Mouse (Mus musculus) stomach, embryonic 16.5 days (tissue): ENCODE measurements around the gene Rnf121. TPM values are rescaled to one million over a fixed set of nuclear protein-coding genes. Genes with fewer than 3 reads are reported as not detected.
"Not testable (repeated sequence)": the region's sequence is repeated elsewhere in the genome, so short reads cannot be mapped to it uniquely, and the experiment has no call there.

Experiments
- ATAC-seq: fragments of 200-750 bp; cut with Nextera tagmentation; 2 replicates; pipeline ENCODE4 v1.8.0; 2017; ENCODE audit warnings: moderate number of reproducible peaks, moderate TSS enrichment; ENCODE audit not compliant: insufficient read depth, low FRiP score
- H3K27ac ChIP-seq: fragments of 300-500 bp; sonication (generic); 2 replicates; pipeline ENCODE4 v1.5.1; 2014; ENCODE audit warnings: low read length
- H3K27me3 ChIP-seq: fragments of 300-500 bp; sonication (generic); 2 replicates; pipeline ENCODE4 v1.6.1; 2014; ENCODE audit warnings: low read length, control low read depth, mixed read lengths; ENCODE audit not compliant: control insufficient read depth, insufficient read depth
- H3K36me3 ChIP-seq: fragments of 300-500 bp; sonication (generic); 2 replicates; pipeline ENCODE4 v1.6.1; 2014; ENCODE audit warnings: low read length; ENCODE audit not compliant: control insufficient read depth, insufficient read depth
- H3K4me1 ChIP-seq: fragments of 300-500 bp; sonication (generic); 2 replicates; pipeline ENCODE4 v1.6.1; 2014; ENCODE audit warnings: low read length, control low read depth, mixed read lengths; ENCODE audit not compliant: control insufficient read depth, insufficient read depth
- H3K4me2 ChIP-seq: fragments of 300-500 bp; sonication (generic); 2 replicates; pipeline ENCODE4 v1.6.1; 2014; ENCODE audit warnings: low read depth, low read length, mixed read lengths
- H3K4me3 ChIP-seq: fragments of 300-500 bp; sonication (generic); replicated peaks from 2 replicates; pipeline ENCODE4 v1.5.1; 2014; ENCODE audit warnings: mild to moderate bottlenecking, low read length
- H3K9ac ChIP-seq: fragments of 300-500 bp; sonication (generic); 2 replicates; pipeline ENCODE4 v1.6.1; 2014; ENCODE audit warnings: low read length
- H3K9me3 ChIP-seq: fragments of 300-500 bp; sonication (generic); replicated peaks from 2 replicates; pipeline ENCODE4 v1.6.1; 2016; ENCODE audit warnings: low read length, control low read depth; ENCODE audit not compliant: control insufficient read depth
- WGBS: fragments of 180-500 bp; shearing (Covaris S2); extraction: QIAGEN DNeasy Blood & Tissue Kit; methylation state at CpG from one replicate; pipeline ENCODE4 v1.1.7; 2014; 5-methylcytosine and 5-hydroxymethylcytosine counted together
- polyA plus RNA-seq: library from polyadenylated mRNA; unstranded; fragments of >200 nt; fragmentation: Nextera tagmentation; extraction: Ambion mirVana; gene quantifications from 2 replicates; pipeline ENCODE4 v1.2.1, GENCODE M21; 2015

Gene Rnf121
- polyA plus RNA-seq, 1 experiment from 2014 or later, result 27.0 TPM

GRCm38 (mm10) chr7:102037318-102037717, 28.0 kb downstream of the Rnf121 start:
- 93% methylated on average over 3 of the region's 3 CpGs for WGBS
- Histone ChIP-seq H3K36me3 (peaks cover 22% of the 10 kb centered on the region), H3K4me2 (no peak overlapping the region), H3K4me3 (no peak overlapping the region), H3K27me3 (no peaks in the 10 kb centered on the region), H3K9me3 (no peaks in the 10 kb centered on the region), H3K27ac (no peak overlapping the region), H3K9ac (no peak overlapping the region), H3K4me1 (no peaks in the 10 kb centered on the region)
- no peak for ATAC-seq

GRCm38 (mm10) chr7:102035534-102035933, 29.7 kb downstream of the Rnf121 start:
- Histone ChIP-seq H3K27me3 (no peaks in the 10 kb centered on the region), H3K9ac (no peak overlapping the region), H3K9me3 (no peaks in the 10 kb centered on the region), H3K36me3 (peaks cover 27% of the 10 kb centered on the region), H3K4me2 (no peak overlapping the region), H3K4me3 (no peak overlapping the region), H3K27ac (no peak overlapping the region), H3K4me1 (no peaks in the 10 kb centered on the region)
- WGBS, result 73% methylated on average over 2 of the region's 2 CpGs
- ATAC-seq, result no peak

GRCm38 (mm10) chr7:102034904-102035303, 30.4 kb downstream of the Rnf121 start:
- ATAC-seq, result no peak
- H3K4me1 ChIP-seq, result no peaks in the 10 kb centered on the region
- no peaks in the 10 kb centered on the region for H3K27me3 ChIP-seq
- no peak overlapping the region for H3K27ac ChIP-seq
- WGBS, result 89% methylated on average over 1 of the region's 1 CpGs
- H3K36me3 ChIP-seq, result peaks cover 27% of the 10 kb centered on the region
- no peak overlapping the region for H3K4me2 ChIP-seq
- no peak overlapping the region for H3K9ac ChIP-seq
- H3K9me3 ChIP-seq, result no peaks in the 10 kb centered on the region
- no peak overlapping the region for H3K4me3 ChIP-seq

GRCm38 (mm10) chr7:102025187-102026119, 39.8 kb downstream of the Rnf121 start:
- Histone ChIP-seq H3K27me3 (no peaks in the 10 kb centered on the region), H3K9me3 (no peaks in the 10 kb centered on the region), H3K4me1 (no peaks in the 10 kb centered on the region), H3K36me3 (peaks cover 21% of the 10 kb centered on the region; the same call in 1 of the 2 replicates), H3K27ac (no peak overlapping the region), H3K4me3 (no peak overlapping the region), H3K9ac (no peak overlapping the region), H3K4me2 (no peak overlapping the region)
- no peak for ATAC-seq
- 86% methylated on average over 2 of the region's 2 CpGs for WGBS

DNA sequence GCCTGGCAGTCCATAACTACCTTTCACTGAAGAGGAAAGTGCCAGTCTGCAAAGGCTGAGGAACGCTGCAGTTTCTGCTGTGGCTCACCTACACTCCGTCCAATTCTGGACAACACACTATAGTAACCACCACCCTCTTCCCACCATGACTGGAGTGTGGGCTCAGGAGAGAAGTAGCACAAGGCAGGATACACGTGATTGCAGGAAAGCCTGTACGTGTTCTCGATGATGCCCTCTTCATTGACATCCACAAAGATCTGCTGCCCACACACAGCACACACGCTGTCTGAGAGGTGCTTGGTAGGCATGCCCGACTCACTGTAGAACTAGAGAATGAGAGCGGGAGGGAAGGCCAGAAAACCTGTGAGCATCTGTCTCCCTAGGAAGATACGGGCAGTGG, 41.4 kb downstream of the Rnf121 start:
- H3K4me3 ChIP-seq, result no peak overlapping the region
- no peak for ATAC-seq
- H3K9ac ChIP-seq, result no peak overlapping the region
- no peaks in the 10 kb centered on the region for H3K27me3 ChIP-seq
- H3K9me3 ChIP-seq, result no peaks in the 10 kb centered on the region
- H3K36me3 ChIP-seq, result peaks cover 21% of the 10 kb centered on the region; the same call in 1 of the 2 replicates
- 91% methylated on average over 9 of the region's 9 CpGs for WGBS
- H3K4me1 ChIP-seq, result no peaks in the 10 kb centered on the region
- H3K4me2 ChIP-seq, result no peak overlapping the region
- H3K27ac ChIP-seq, result no peak overlapping the region

DNA sequence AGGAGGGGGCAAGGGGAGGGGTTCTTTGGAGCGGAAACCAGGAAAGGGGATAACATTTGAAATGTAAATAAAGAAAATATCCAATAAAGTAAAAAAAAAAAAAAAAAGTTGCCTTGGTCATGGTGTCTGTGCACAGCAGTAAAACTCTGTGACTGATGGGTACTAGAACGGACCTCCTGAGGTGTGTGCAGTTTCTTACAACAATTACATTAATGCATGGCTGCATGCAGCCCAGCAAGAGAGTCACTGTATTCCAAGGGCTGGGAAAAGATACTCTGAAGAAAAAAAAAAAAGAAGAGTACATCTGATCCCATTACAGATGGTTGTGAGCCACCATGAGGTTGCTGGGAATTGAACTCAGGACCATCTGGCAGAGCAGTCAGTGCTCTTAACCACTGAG, 44.3 kb downstream of the Rnf121 start:
- ATAC-seq, H3K4me2 ChIP-seq, H3K27ac ChIP-seq, H3K4me3 ChIP-seq, H3K9ac ChIP-seq, H3K4me1 ChIP-seq, H3K27me3 ChIP-seq, H3K9me3 ChIP-seq: not testable (repeated sequence)
- H3K36me3 ChIP-seq, result peaks cover 25% of the 10 kb centered on the region; the same call in 1 of the 2 replicates
- 85% methylated on average over 2 of the region's 2 CpGs for WGBS

DNA sequence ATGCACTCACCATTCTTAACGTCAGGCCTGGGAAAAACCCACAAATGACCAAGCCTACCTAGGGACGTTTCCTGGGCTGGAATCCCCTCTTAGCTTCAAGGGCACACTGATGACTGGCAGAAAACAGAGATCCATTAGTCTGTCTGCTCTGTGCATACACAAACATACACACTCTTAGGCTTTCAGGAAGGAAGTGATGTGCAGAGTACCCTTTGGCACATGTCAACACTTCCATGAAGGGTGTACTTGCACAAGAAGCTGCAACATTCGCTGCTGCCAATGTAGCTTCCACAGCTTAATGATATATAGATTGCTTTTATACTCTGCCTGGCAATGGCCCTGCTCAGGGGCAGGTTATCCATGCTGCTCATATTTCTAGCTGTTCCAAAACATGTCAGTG, 45.9 kb downstream of the Rnf121 start:
- Histone ChIP-seq H3K4me2 (no peak overlapping the region), H3K36me3 (peaks cover 19% of the 10 kb centered on the region; the same call in 1 of the 2 replicates), H3K4me3 (no peak overlapping the region), H3K9me3 (no peaks in the 10 kb centered on the region), H3K4me1 (no peaks in the 10 kb centered on the region), H3K27me3 (no peaks in the 10 kb centered on the region), H3K27ac (no peak overlapping the region), H3K9ac (no peak overlapping the region)
- 68% methylated on average over 3 of the region's 3 CpGs for WGBS
- no peak for ATAC-seq

DNA sequence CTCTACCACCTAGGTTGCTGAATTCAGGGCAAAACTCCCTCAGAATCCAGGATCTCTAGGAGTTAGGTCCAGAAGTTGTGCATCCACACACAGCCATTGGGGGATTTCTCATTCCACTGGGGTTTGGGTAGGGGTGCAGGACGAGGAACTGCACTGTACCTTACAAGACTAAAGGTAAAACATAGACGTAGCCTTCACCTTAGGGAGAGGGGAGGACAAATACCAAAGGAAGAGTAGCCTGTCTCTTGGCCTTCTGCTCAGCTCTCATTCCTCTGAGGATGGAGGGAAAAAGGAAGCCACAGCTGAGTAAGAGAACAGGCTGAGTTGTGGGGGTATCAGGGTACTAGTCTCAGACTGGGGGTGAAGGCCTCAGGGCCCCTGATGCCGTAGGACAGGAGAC, 46.7 kb downstream of the Rnf121 start, which contains the start of gene Il18bp:
Gene Il18bp, minus strand, starts transcription at position 101 of the 400 bp plus-strand sequence.
- H3K9ac ChIP-seq, result no peak within 1 kb of the TSS
- ATAC-seq, result no peak
- H3K9me3 ChIP-seq, result no peaks in the 10 kb centered on the region
- no peak within 1 kb of the TSS for H3K4me2 ChIP-seq
- peaks cover 19% of the 10 kb centered on the region for H3K36me3 ChIP-seq
- H3K27ac ChIP-seq, result no peak within 1 kb of the TSS
- no peaks in the 10 kb centered on the region for H3K27me3 ChIP-seq
- no peaks in the 10 kb centered on the region for H3K4me1 ChIP-seq
- H3K4me3 ChIP-seq, result no peak within 1 kb of the TSS
- WGBS, result 81% methylated on average over 3 of the region's 3 CpGs

DNA sequence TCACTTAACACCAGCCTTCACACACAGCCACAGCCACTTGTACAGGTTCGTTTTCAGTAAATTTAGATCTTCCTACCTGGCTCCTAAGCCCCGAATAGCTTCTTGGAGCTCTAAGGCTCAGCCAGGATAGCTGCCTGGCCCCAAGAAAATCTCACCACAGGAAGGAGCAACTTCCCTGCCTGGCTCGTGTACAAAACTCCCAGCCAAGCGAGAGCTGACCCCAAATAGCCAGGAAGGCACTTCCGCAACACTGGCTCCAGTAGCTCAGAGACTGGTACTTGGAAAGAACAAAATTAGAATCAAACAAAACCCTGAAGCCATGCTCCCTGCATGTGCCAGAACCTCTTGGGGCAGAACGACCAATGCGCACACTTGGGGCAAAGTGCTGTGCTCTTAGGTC, 47.2 kb downstream of the Rnf121 start:
- WGBS, result 77% methylated on average over 7 of the region's 7 CpGs
- H3K9me3 ChIP-seq, result no peaks in the 10 kb centered on the region
- H3K4me2 ChIP-seq, result no peak overlapping the region
- H3K27ac ChIP-seq, result no peak overlapping the region
- no peak for ATAC-seq
- peaks cover 16% of the 10 kb centered on the region for H3K36me3 ChIP-seq
- no peak overlapping the region for H3K4me3 ChIP-seq
- no peaks in the 10 kb centered on the region for H3K4me1 ChIP-seq
- H3K27me3 ChIP-seq, result no peaks in the 10 kb centered on the region
- no peak overlapping the region for H3K9ac ChIP-seq
